Comparison of ENCODE assay signal across 10 mouse cellular contexts in genomic region chr7:80233799-80234198, GRCm38 (mm10). TPM values are rescaled to one million over a fixed set of nuclear protein-coding genes. Genes with fewer than 3 reads are reported as not detected.
DNase-seq lines count a peak whose midpoint lies in the region; ATAC-seq and TF ChIP-seq lines count a peak whose summit lies in the region.
"Had no signal": no experiment of that assay in that cellular context is flagged by ENCODE, and none has a peak within 500 bp of the region (broad histone marks: within the 10 kb centered on the region; RNA-seq: fewer than 3 reads in every experiment).

No protein-coding gene starts in this region.

- H3K36me3 ChIP-seq in heart, postnatal 0 days (replicated peaks; ENCODE audit: control insufficient read depth, insufficient read depth, low read length) = peaks cover 15% of the 10 kb centered on the region
- H3K36me3 ChIP-seq in MEL (ENCODE audit: control insufficient read depth in 1 of 2, insufficient read depth in 2 of 2, low read length in 2 of 2) = peaks cover 0 to 6% of the 10 kb centered on the region in 2 experiments; a peak in 2 of 4 replicates
- H3K36me3 ChIP-seq in hindbrain, embryonic 13.5 days = peaks cover 9% of the 10 kb centered on the region
- H3K36me3 ChIP-seq in midbrain, embryonic 13.5 days = peaks cover 8% of the 10 kb centered on the region

- no peaks in the 10 kb centered on the region for H3K27me3 ChIP-seq in heart, postnatal 0 days (ENCODE audit: control insufficient read depth, insufficient read depth, low read length)
- no peaks in the 10 kb centered on the region for H3K27me3 ChIP-seq in MEL (ENCODE audit: control insufficient read depth in 1 of 2, insufficient read depth in 2 of 2, low read length in 2 of 2)
- H3K27me3 ChIP-seq in hindbrain, embryonic 13.5 days = peaks cover 10% of the 10 kb centered on the region
- H3K27me3 ChIP-seq in midbrain, embryonic 13.5 days = peaks cover 17% of the 10 kb centered on the region

- H3K9me3 ChIP-seq in heart, postnatal 0 days (replicated peaks; ENCODE audit: control insufficient read depth, low read length) = no peaks in the 10 kb centered on the region
- no peaks in the 10 kb centered on the region for H3K9me3 ChIP-seq in MEL (replicated peaks; ENCODE audit: insufficient read depth, low read length)
- no peaks in the 10 kb centered on the region for H3K9me3 ChIP-seq in hindbrain, embryonic 13.5 days
- H3K9me3 ChIP-seq in midbrain, embryonic 13.5 days = no peaks in the 10 kb centered on the region

- no peak overlapping the region; the same call in 1 of the 2 replicates for H3K9ac ChIP-seq in heart, postnatal 0 days (replicated peaks; ENCODE audit: low read depth, low read length)
- peak overlapping the region; percentile 70 for H3K9ac ChIP-seq in MEL (ENCODE audit: control insufficient read depth, low read depth, low read length, poor library complexity, severe bottlenecking)
- H3K9ac ChIP-seq in hindbrain, embryonic 13.5 days = peak overlapping the region; percentile 78; the same call in 1 of the 2 replicates
- H3K9ac ChIP-seq in midbrain, embryonic 13.5 days (replicated peaks) = peak overlapping the region; percentile 68

- TF ChIP-seq CTCF in heart, postnatal 0 days (IDR thresholded peaks at IDR 0.05; ENCODE audit: low read depth) = no peak
- no peak for TF ChIP-seq CTCF in MEL (IDR thresholded peaks at IDR 0.05 in 2 of 3, conservative IDR thresholded peaks at IDR 0.05 in 1 of 3; ENCODE audit: control insufficient read depth in 1 of 3, insufficient read depth in 1 of 3, low read depth in 2 of 3, low read length in 3 of 3, poor library complexity in 1 of 3, severe bottlenecking in 1 of 3)

- WGBS in heart, postnatal 0 days = 67% methylated on average over 9 of the region's 9 CpGs
- WGBS in hindbrain, embryonic 13.5 days = 73% methylated on average over 9 of the region's 9 CpGs
- WGBS in midbrain, embryonic 13.5 days = 68% methylated on average over 9 of the region's 9 CpGs

- H3K79me2 ChIP-seq in MEL (ENCODE audit: control insufficient read depth, insufficient read depth, low read length, poor library complexity) = peaks cover 10% of the 10 kb centered on the region

- peaks cover 13% of the 10 kb centered on the region; the same call in 1 of the 2 replicates for H3K4me1 ChIP-seq in heart, postnatal 0 days (ENCODE audit: control insufficient read depth, insufficient read depth)
- peaks cover 5 to 6% of the 10 kb centered on the region in 2 experiments; a peak in 3 of 4 replicates for H3K4me1 ChIP-seq in MEL (ENCODE audit: control insufficient read depth in 1 of 2, insufficient read depth in 2 of 2, low read length in 2 of 2)
- peaks cover 37% of the 10 kb centered on the region for H3K4me1 ChIP-seq in hindbrain, embryonic 13.5 days (replicated peaks)
- H3K4me1 ChIP-seq in midbrain, embryonic 13.5 days (replicated peaks) = peaks cover 26% of the 10 kb centered on the region

- intact Hi-C loops in heart, postnatal 10 days (cut with DNase I) = no loop called here

- no peak for ATAC-seq in heart, postnatal 0 days (ENCODE audit: insufficient read depth, low read depth)
- no peak for ATAC-seq in hindbrain, embryonic 13.5 days (ENCODE audit: low FRiP score)
- no peak for ATAC-seq in midbrain, embryonic 13.5 days

- H3K4me2 ChIP-seq in heart, postnatal 0 days (ENCODE audit: low read depth, low read length) = peak overlapping the region; percentile 22; the same call in 1 of the 2 replicates
- H3K4me2 ChIP-seq in hindbrain, embryonic 13.5 days = peak overlapping the region; percentile 89
- H3K4me2 ChIP-seq in midbrain, embryonic 13.5 days (replicated peaks) = peak overlapping the region; percentile 91

- no peak for TF ChIP-seq EP300 in heart, postnatal 0 days (IDR thresholded peaks at IDR 0.05; ENCODE audit: low read depth)
- peak in 1 of 2 experiments; percentile 65; a peak in 3 of 4 replicates for TF ChIP-seq EP300 in MEL (IDR thresholded peaks at IDR 0.05; ENCODE audit: low read depth in 1 of 2, low read length in 2 of 2)

- no peak for DNase-seq in heart, postnatal 0 days (ENCODE audit: low spot score)
- no peak for DNase-seq in heart, postnatal 10 days
- DNase-seq in MEL (ENCODE audit: low read depth, low spot score) = peak; percentile 70
- DNase-seq in layer of hippocampus, postnatal 36 days = no peak
- no peak for DNase-seq in ovary, postnatal 36 days (ENCODE audit: low spot score)
- no peak for DNase-seq in c-Kit-positive CD71-positive TER-119-positive erythroid progenitor cells, embryonic 14.5 days (ENCODE audit: low spot score)
- DNase-seq: thymus, adult 18-20 months had no signal

- no peak for TF ChIP-seq POLR2A in MEL (IDR thresholded peaks at IDR 0.05; ENCODE audit: control insufficient read depth in 1 of 2, insufficient read depth in 1 of 2, low read depth in 1 of 2, low read length in 2 of 2, poor library complexity in 1 of 2)

- no peak overlapping the region for H3K27ac ChIP-seq in heart, postnatal 0 days (ENCODE audit: low read depth)
- H3K27ac ChIP-seq in MEL (ENCODE audit: control insufficient read depth, low read depth, low read length) = peak overlapping the region; percentile 55; the same call in 1 of the 2 replicates
- H3K27ac ChIP-seq in hindbrain, embryonic 13.5 days = no peak overlapping the region
- no peak overlapping the region for H3K27ac ChIP-seq in midbrain, embryonic 13.5 days

- H3K4me3 ChIP-seq in heart, postnatal 0 days (ENCODE audit: low read depth, low read length) = no peak overlapping the region
- peak overlapping the region; percentile 85 to 91 for H3K4me3 ChIP-seq in MEL (ENCODE audit: control insufficient read depth in 1 of 2, insufficient read depth in 1 of 2, low read depth in 2 of 2, low read length in 2 of 2)
- peak overlapping the region; percentile 66 for H3K4me3 ChIP-seq in hindbrain, embryonic 13.5 days
- H3K4me3 ChIP-seq in midbrain, embryonic 13.5 days (replicated peaks) = peak overlapping the region; percentile 72

- no peak for TF ChIP-seq RAD21 in MEL (IDR thresholded peaks at IDR 0.05; ENCODE audit: low read depth, low read length)

RNA-seq across cellular contexts. Expression of gene Gdpgp1, which starts 1.1 kb away (rescaled TPM):
- total RNA-seq in heart, postnatal 0 days (2014; rRNA removed; ENCODE audit: low replicate concordance) = 2.5 and 5.5 TPM in 2 replicates
- 2.0 and 2.3 TPM in 2 replicates for polyA plus RNA-seq in heart, postnatal 0 days (2015; fragmentation: Nextera tagmentation; extraction: Ambion mirVana)
- total RNA-seq in heart, postnatal 10 days (2021) = 1 to 10 TPM; 2.2 to 2.4 TPM
- total RNA-seq in MEL (2012; rRNA removed) = 3.4 and 4.0 TPM in 2 replicates
- 1 to 10 TPM in 1 of 2 experiments, not detected in 1; 4.6 TPM for polyA plus RNA-seq in MEL (2012; ENCODE audit: insufficient read depth in 1 of 2, insufficient read length in 2 of 2, low read depth in 1 of 2, low replicate concordance in 2 of 2, missing spikeins in 1 of 2)
- polyA plus RNA-seq in hindbrain, embryonic 13.5 days (2015; fragmentation: Nextera tagmentation; extraction: Ambion mirVana) = 4.1 and 5.3 TPM in 2 replicates
- polyA plus RNA-seq in midbrain, embryonic 13.5 days (2015; fragmentation: Nextera tagmentation; extraction: Ambion mirVana) = 4.2 and 4.3 TPM in 2 replicates
- 1 to 10 TPM; 6.9 to 7.3 TPM for total RNA-seq in layer of hippocampus, postnatal 36 days (2021)

RNA-seq across cellular contexts. Expression of gene Cib1, which starts 1.2 kb away (rescaled TPM):
- total RNA-seq in heart, postnatal 0 days (2014; rRNA removed; ENCODE audit: low replicate concordance) = 26.0 and 27.2 TPM in 2 replicates
- polyA plus RNA-seq in heart, postnatal 0 days (2015; fragmentation: Nextera tagmentation; extraction: Ambion mirVana) = 57.2 and 57.4 TPM in 2 replicates
- total RNA-seq in heart, postnatal 10 days (2021) = 10 to 100 TPM; 27.8 to 28.1 TPM
- 69.3 and 84.5 TPM in 2 replicates for total RNA-seq in MEL (2012; rRNA removed)
- 100 to 1,000 TPM in 1 of 2 experiments, not detected in 1; 145 TPM for polyA plus RNA-seq in MEL (2012; ENCODE audit: insufficient read depth in 1 of 2, insufficient read length in 2 of 2, low read depth in 1 of 2, low replicate concordance in 2 of 2, missing spikeins in 1 of 2)
- polyA plus RNA-seq in hindbrain, embryonic 13.5 days (2015; fragmentation: Nextera tagmentation; extraction: Ambion mirVana) = 35.0 and 38.1 TPM in 2 replicates
- 30.1 and 38.1 TPM in 2 replicates for polyA plus RNA-seq in midbrain, embryonic 13.5 days (2015; fragmentation: Nextera tagmentation; extraction: Ambion mirVana)
- 10 to 100 TPM; 21.0 to 25.4 TPM for total RNA-seq in layer of hippocampus, postnatal 36 days (2021)

RNA-seq across cellular contexts. Expression of gene Ttll13, which starts 12.4 kb away (rescaled TPM):
- 0.35 TPM in 1 of 2 replicates, not detected in the other for total RNA-seq in heart, postnatal 0 days (2014; rRNA removed; ENCODE audit: low replicate concordance)
- polyA plus RNA-seq in heart, postnatal 0 days (2015; fragmentation: Nextera tagmentation; extraction: Ambion mirVana) = 0.51 and 0.98 TPM in 2 replicates
- under 1 TPM; 0.45 to 0.74 TPM for total RNA-seq in heart, postnatal 10 days (2021)
- 0.39 and 0.46 TPM in 2 replicates for total RNA-seq in MEL (2012; rRNA removed)
- under 1 TPM in 1 of 2 experiments, not detected in 1; 0.40 TPM for polyA plus RNA-seq in MEL (2012; ENCODE audit: insufficient read depth in 1 of 2, insufficient read length in 2 of 2, low read depth in 1 of 2, low replicate concordance in 2 of 2, missing spikeins in 1 of 2)
- 1.7 and 2.1 TPM in 2 replicates for polyA plus RNA-seq in hindbrain, embryonic 13.5 days (2015; fragmentation: Nextera tagmentation; extraction: Ambion mirVana)
- polyA plus RNA-seq in midbrain, embryonic 13.5 days (2015; fragmentation: Nextera tagmentation; extraction: Ambion mirVana) = 1.9 and 2.0 TPM in 2 replicates
- 1 to 10 TPM; 1.7 to 2.9 TPM for total RNA-seq in layer of hippocampus, postnatal 36 days (2021)
- total RNA-seq: common myeloid progenitor, adult 5-6 weeks had no signal

RNA-seq across cellular contexts. Expression of gene Ngrn, which starts 27.2 kb away (rescaled TPM):
- total RNA-seq in heart, postnatal 0 days (2014; rRNA removed; ENCODE audit: low replicate concordance) = 14.0 and 29.4 TPM in 2 replicates
- 35.8 and 40.5 TPM in 2 replicates for polyA plus RNA-seq in heart, postnatal 0 days (2015; fragmentation: Nextera tagmentation; extraction: Ambion mirVana)
- total RNA-seq in heart, postnatal 10 days (2021) = 10 to 100 TPM; 24.0 to 27.5 TPM
- total RNA-seq in MEL (2012; rRNA removed) = 42.8 and 48.0 TPM in 2 replicates
- 10 to 100 TPM in 1 of 2 experiments, not detected in 1; 37.2 TPM for polyA plus RNA-seq in MEL (2012; ENCODE audit: insufficient read depth in 1 of 2, insufficient read length in 2 of 2, low read depth in 1 of 2, low replicate concordance in 2 of 2, missing spikeins in 1 of 2)
- 60.3 and 62.3 TPM in 2 replicates for polyA plus RNA-seq in hindbrain, embryonic 13.5 days (2015; fragmentation: Nextera tagmentation; extraction: Ambion mirVana)
- 63.8 and 64.3 TPM in 2 replicates for polyA plus RNA-seq in midbrain, embryonic 13.5 days (2015; fragmentation: Nextera tagmentation; extraction: Ambion mirVana)
- 10 to 100 TPM; 41.4 to 44.5 TPM for total RNA-seq in layer of hippocampus, postnatal 36 days (2021)

RNA-seq across cellular contexts. Expression of gene Vps33b, which starts 35.6 kb away (rescaled TPM):
- 8.0 and 8.7 TPM in 2 replicates for total RNA-seq in heart, postnatal 0 days (2014; rRNA removed; ENCODE audit: low replicate concordance)
- polyA plus RNA-seq in heart, postnatal 0 days (2015; fragmentation: Nextera tagmentation; extraction: Ambion mirVana) = 3.6 and 3.9 TPM in 2 replicates
- 10 to 100 TPM in 1 of 2 experiments, 1 to 10 TPM in 1; 7.7 to 10.9 TPM for total RNA-seq in heart, postnatal 10 days (2021)
- total RNA-seq in MEL (2012; rRNA removed) = 24.9 and 27.6 TPM in 2 replicates
- 10 to 100 TPM in 1 of 2 experiments, not detected in 1; 23.4 TPM for polyA plus RNA-seq in MEL (2012; ENCODE audit: insufficient read depth in 1 of 2, insufficient read length in 2 of 2, low read depth in 1 of 2, low replicate concordance in 2 of 2, missing spikeins in 1 of 2)
- polyA plus RNA-seq in hindbrain, embryonic 13.5 days (2015; fragmentation: Nextera tagmentation; extraction: Ambion mirVana) = 21.8 and 23.4 TPM in 2 replicates
- polyA plus RNA-seq in midbrain, embryonic 13.5 days (2015; fragmentation: Nextera tagmentation; extraction: Ambion mirVana) = 25.1 and 25.2 TPM in 2 replicates
- total RNA-seq in layer of hippocampus, postnatal 36 days (2021) = 10 to 100 TPM; 21.6 to 24.3 TPM

Comparison
In these comparisons a context has a peak if more than half of its experiments do, and no peak if none do; other contexts are left out.
1. H3K4me2 ChIP-seq: peak in every context shown above with its lines; median percentile 91 in midbrain, embryonic 13.5 days; 89 in hindbrain, embryonic 13.5 days; 22 in heart, postnatal 0 days.